Mouse (Mus musculus) spleen, adult 12 weeks (tissue): Measurements from ENCODE around the gene Ddx51.

Source experiments
- DNase-seq: peaks from one replicate; pipeline ENCODE4 v3.0.0; 2022; ENCODE audit warnings: low spot score

Gene Ddx51

DNA sequence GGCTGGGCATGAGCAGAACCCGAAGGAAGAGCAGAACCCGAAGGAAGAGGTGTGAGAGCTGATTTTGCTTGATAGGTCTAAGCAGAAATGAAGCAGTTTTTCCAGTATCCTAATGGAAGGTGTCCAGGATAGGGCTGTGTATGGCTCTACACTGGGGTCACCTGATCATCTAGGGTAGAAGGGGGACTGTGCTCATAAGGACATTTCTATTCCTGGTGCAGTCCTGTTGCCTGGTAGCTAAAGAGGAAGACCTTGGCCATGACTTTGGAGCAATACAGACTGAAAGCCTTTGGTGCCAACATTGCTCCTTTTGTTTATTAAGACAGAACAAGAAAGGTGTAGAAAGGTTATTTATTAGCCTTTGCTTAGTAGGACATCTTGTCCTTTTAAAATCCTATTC is 10.8 kb downstream of the Ddx51 start:
- DNase-seq: no peak

DNA sequence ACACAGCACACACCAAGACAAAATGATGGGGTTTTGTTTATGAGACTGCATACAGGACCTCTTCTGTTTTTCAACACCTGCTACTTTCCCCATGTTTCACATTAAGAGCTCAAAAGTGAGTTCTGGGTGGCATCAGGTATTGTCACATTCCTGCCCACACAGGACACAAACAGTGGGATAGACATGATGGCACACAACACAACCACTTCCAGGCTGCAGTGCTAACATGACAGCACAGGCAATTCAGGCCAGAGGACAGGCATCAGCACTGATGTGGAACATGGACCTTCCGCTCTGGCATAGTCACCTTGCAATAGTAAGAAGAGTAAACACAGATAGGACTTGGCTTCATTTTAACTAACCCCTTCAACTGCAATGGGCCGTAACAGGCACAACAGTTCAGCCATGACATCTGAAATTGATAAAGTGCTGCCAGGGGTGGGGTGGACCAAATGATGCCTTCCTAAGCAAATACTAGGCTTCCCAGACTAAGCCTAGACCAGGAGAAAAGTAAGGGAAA is 11.6 kb downstream of the Ddx51 start:
- DNase-seq: no peak

DNA sequence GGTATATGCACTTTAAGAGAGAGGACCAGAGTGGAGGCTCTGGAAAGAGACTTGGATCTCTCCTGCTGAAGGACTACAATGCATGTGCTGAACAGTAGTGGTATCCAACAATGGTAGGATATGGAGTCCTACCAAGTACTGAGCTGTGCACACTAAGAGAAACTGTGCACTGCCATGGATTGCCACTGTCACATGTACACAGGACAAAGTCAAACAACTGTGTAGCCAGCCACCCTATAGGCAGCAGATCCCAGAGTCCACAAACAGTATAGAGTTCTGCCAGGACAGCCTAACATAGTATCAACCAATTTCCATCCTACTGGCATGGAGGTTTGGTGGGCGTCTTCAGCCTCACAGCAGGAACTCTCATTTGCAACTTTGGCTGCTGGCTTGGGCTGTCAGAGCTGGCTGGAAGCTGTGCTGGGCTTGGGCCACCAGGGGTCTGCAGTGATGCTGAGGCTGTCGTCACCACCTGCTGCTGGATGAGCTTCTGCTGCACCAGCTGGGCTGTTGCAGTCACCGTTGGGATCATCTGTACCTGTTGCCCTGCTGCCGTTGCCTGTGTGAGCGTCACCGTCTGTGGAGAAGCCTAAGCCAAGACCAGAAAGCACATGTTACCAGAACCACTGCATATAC is 12.4 kb downstream of the Ddx51 start:
- no peak for DNase-seq

DNA sequence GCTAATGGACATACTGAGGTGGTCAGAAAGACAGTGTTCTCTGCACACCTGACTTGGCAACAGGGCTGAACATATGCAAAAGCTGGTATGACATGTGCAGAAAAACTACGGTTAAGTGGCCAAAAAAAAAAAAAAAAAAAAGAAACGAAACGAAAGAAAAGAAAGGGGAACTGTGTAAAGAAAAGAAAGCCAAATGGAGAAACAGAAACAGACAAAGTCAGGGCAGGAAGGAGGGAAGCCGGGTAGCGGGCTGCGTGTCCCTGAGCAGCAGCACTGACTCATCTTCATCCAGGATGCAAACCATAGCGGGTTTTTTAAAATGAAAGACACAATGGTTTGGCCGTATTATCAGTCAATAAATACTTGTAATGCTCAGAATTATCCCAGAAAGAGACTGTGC is 28.8 kb downstream of the Ddx51 start:
- no peak for DNase-seq

DNA sequence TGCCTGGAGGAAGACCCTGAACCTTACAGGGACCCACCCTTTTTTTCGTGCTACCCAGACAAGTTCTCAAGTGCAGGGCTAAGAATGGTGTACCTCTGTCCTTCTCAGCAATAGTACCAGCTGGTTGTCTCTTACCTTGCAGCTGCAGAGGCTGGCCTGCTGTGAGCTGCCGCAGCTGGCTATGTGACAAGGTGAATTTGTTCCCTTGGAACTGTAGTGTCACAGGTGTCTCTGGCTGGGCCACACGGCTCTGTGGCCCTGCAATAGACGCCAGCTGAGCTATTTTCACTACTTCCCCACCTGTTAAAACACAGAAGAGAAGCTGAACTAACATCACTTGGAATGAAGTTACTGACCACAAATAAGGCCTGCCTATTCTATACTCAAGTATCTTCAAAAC is 45.4 kb downstream of the Ddx51 start:
- no peak for DNase-seq

DNA sequence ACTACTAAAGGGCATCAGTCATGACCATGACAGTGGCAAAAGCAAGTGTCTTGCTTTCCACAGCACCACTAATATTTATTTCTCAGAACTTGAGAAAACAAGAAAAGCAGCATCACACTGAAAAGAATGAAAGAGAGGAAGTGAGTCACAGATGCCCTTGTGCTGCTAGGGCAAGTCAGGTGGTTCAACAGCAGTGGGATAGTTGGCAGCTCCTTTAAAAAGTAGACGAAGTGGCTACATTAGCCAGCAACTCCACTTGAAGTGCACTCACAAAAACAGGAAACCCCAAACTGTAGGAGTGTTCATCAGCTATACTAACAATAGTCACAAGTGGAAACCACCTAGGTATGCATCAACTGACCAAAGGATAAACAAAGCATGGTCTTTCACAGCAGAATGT is 50.8 kb downstream of the Ddx51 start:
- DNase-seq: no peak

DNA sequence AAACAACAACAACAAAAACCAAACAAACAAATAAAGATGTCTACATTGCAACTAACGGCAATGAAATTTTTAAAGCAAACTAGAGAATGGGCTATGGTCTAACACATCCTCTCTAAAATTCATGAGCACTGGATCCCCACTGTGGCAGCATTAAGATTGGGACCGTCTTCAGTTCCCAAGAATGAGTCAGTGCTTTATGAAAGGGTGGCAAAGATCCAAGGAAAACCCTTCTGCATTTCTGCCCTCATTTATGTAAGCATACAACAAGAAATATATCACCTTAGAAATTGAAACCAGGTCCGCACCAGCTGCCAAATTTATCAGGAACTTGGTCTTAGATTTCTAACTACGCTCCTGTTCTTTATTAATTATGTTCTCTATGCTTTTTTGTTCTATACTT is 56.0 kb downstream of the Ddx51 start:
- no peak for DNase-seq
